Mouse (Mus musculus) intestine, embryonic 16.5 days (tissue): ENCODE measurements around the gene Flna. TPM values are rescaled to one million over a fixed set of nuclear protein-coding genes. Genes with fewer than 3 reads are reported as not detected.

ENCODE experiments used
- ATAC-seq: fragments of 200-750 bp; cut with Nextera tagmentation; 2 replicates; pipeline ENCODE4 v1.8.0; 2017; ENCODE audit warnings: moderate TSS enrichment, moderate library complexity
- H3K27ac ChIP-seq: fragments of 300-500 bp; sonication (generic); 2 replicates; pipeline ENCODE4 v1.5.1; 2014; ENCODE audit warnings: mild to moderate bottlenecking, low read length
- H3K27me3 ChIP-seq: fragments of 300-500 bp; sonication (generic); replicated peaks from 2 replicates; pipeline ENCODE4 v1.6.1; 2014; ENCODE audit warnings: low read length, control low read depth, mixed read lengths; ENCODE audit not compliant: control insufficient read depth, insufficient read depth
- H3K36me3 ChIP-seq: fragments of 300-500 bp; sonication (generic); 2 replicates; pipeline ENCODE4 v1.6.1; 2014; ENCODE audit warnings: low read length, control low read depth; ENCODE audit not compliant: control insufficient read depth, insufficient read depth
- H3K4me1 ChIP-seq: fragments of 300-500 bp; sonication (generic); 2 replicates; pipeline ENCODE4 v1.6.1; 2014; ENCODE audit warnings: low read length, control low read depth, mixed read lengths; ENCODE audit not compliant: control insufficient read depth, insufficient read depth
- H3K4me2 ChIP-seq: fragments of 300-500 bp; sonication (generic); 2 replicates; pipeline ENCODE4 v1.6.1; 2014; ENCODE audit warnings: low read depth, low read length, control low read depth
- H3K4me3 ChIP-seq: fragments of 300-500 bp; sonication (generic); 2 replicates; pipeline ENCODE4 v1.5.1; 2014; ENCODE audit warnings: mild to moderate bottlenecking, low read length
- H3K9ac ChIP-seq: fragments of 300-500 bp; sonication (generic); 2 replicates; pipeline ENCODE4 v1.6.1; 2014; ENCODE audit warnings: low read depth, low read length
- H3K9me3 ChIP-seq: fragments of 300-500 bp; sonication (generic); 2 replicates; pipeline ENCODE4 v1.6.1; 2016; ENCODE audit warnings: low read length, control low read depth; ENCODE audit not compliant: control insufficient read depth
- WGBS: fragments of 180-500 bp; shearing (Covaris S2); extraction: QIAGEN DNeasy Blood & Tissue Kit; methylation state at CpG from one replicate; pipeline ENCODE4 v1.1.7; 2014; 5-methylcytosine and 5-hydroxymethylcytosine counted together
- polyA plus RNA-seq: library from polyadenylated mRNA; unstranded; fragments of >200 nt; fragmentation: Nextera tagmentation; extraction: Ambion mirVana; gene quantifications from 2 replicates; pipeline ENCODE4 v1.2.1, GENCODE M21; 2015

The Flna gene
- 240 and 269 TPM in 2 replicates for polyA plus RNA-seq

DNA sequence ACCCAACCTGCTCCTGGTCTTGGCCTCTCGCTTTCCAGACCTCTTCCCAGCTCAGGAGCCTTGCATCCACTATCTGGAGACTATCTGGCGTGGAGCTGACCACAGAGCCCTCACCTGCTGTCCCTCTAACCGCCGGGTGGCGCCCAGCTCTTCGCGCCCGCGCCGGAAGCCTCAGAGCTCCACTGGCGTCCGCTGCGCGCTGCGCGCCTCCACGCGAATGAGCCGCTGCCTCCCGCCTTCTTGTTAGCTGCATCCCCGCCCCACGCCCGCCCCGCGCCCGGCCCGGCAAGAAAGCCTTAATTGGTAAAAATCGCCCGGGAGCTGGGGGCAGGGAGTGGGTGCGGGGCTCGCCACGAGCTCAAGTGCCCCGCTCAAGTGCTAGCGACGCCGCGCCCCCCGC is at the start of gene Flna:
Gene Flna (minus strand): TSS at position 206 of the 400 bp plus-strand sequence.
- Histone ChIP-seq H3K9ac (peak within 1 kb of the TSS; percentile 70), H3K36me3 (no peaks in the 10 kb centered on the region), H3K9me3 (no peaks in the 10 kb centered on the region), H3K4me1 (peaks cover 3% of the 10 kb centered on the region; the same call in 1 of the 2 replicates), H3K4me2 (peak within 1 kb of the TSS; percentile 65), H3K4me3 (peak within 1 kb of the TSS; percentile 48), H3K27ac (peak within 1 kb of the TSS; percentile 80), H3K27me3 (no peaks in the 10 kb centered on the region)
- WGBS: 20% methylated on average over 38 of the region's 38 CpGs
- ATAC-seq: no peak

DNA sequence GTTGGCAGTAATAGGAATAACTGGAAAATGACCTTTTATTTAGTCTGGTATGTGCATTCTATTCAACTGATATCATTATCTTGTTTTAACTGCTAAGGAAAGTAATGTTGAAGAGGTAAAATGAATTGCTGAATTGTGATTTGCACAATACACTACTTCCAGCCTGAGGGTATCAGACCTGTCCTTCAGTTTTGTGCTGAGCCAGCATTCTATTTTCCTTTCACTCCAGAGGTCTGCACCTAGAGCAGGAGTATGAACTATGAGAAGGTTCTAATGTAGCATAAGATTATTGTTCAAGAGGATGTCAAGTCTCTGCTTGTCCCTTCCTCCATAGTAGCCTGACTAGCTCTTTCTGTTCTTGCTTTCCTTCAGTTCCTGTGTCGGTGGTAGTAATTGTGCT is 48.7 kb upstream of the Flna start:
- H3K4me1 ChIP-seq: no peaks in the 10 kb centered on the region
- ATAC-seq: no peak
- 83% methylated on average over 1 of the region's 1 CpGs for WGBS

GRCm38 (mm10) chrX:74296538-74297448 is 47.2 kb upstream of the Flna start, which contains the start of gene Atp6ap1:
Gene Atp6ap1, plus strand, starts transcription at chrX:74297097.
- 14% methylated on average over 37 of the region's 37 CpGs for WGBS
- peak; percentile 99 for ATAC-seq
- H3K4me2 ChIP-seq: peak within 1 kb of the TSS; percentile 56
- H3K4me3 ChIP-seq: peak within 1 kb of the TSS; percentile 64
- H3K4me1 ChIP-seq: no peaks in the 10 kb centered on the region
- no peaks in the 10 kb centered on the region for H3K27me3 ChIP-seq
- H3K27ac ChIP-seq: peak within 1 kb of the TSS; percentile 33; the same call in 1 of the 2 replicates
- no peaks in the 10 kb centered on the region for H3K9me3 ChIP-seq
- H3K9ac ChIP-seq: peak within 1 kb of the TSS; percentile 75
- H3K36me3 ChIP-seq: 0 out of 2 replicates have a peak, but pooled peaks cover 2% of the 10 kb centered on the region

More for the DNA sequence above, 48.7 kb upstream of the Flna start:
- no peak overlapping the region for H3K4me2 ChIP-seq
- no peak overlapping the region for H3K27ac ChIP-seq
- 0 out of 2 replicates have a peak, but pooled peaks cover 2% of the 10 kb centered on the region for H3K36me3 ChIP-seq
- no peaks in the 10 kb centered on the region for H3K9me3 ChIP-seq
- no peaks in the 10 kb centered on the region for H3K27me3 ChIP-seq
- no peak overlapping the region for H3K9ac ChIP-seq
- H3K4me3 ChIP-seq: no peak overlapping the region

DNA sequence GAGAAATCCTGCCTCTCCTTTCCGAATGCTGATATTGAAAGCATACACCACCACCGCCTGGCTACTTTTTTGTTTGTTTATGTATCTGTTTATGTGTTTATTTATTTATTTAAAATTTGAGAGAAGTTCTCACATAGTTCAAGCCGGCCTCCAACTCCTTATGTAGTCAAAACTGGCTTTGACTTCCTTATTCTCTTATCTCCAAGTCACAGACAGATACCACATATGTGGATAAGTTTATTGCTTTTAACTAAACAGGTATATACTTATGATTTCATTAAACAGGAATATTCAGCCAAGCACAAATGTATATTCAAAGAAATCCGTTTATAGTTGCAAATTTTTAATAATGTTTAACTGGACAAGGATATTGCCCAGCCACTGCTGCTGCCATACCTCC is 43.8 kb upstream of the Flna start:
- no peak overlapping the region for H3K9ac ChIP-seq
- no peak overlapping the region for H3K4me2 ChIP-seq
- H3K36me3 ChIP-seq: no peaks in the 10 kb centered on the region
- H3K27me3 ChIP-seq: no peaks in the 10 kb centered on the region
- no peaks in the 10 kb centered on the region for H3K9me3 ChIP-seq
- ATAC-seq: no peak
- no peaks in the 10 kb centered on the region for H3K4me1 ChIP-seq
- 70% methylated on average over 4 of the region's 4 CpGs for WGBS
- H3K27ac ChIP-seq: no peak overlapping the region
- H3K4me3 ChIP-seq: no peak overlapping the region

DNA sequence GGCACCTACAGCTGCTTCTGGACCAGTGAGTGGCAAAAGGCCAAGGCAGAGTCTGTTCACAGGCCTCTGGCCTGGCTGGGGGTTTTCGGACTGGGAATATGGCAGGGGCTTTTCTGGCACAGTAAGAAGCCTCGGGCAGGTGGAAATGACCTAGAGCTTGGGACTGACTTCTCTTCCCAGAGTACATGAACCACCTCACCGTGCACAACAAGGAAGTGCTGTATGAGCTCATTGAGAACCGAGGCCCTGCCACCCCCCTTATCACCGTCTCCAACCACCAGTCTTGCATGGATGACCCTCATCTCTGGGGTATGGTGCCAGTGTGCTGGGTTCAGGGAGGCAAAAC is 33.4 kb upstream of the Flna start:
- Histone ChIP-seq H3K4me3 (peak overlapping the region; percentile 66), H3K4me2 (peak overlapping the region; percentile 62), H3K27ac (peak overlapping the region; percentile 76), H3K4me1 (peaks cover 2% of the 10 kb centered on the region; the same call in 1 of the 2 replicates), H3K9me3 (no peaks in the 10 kb centered on the region), H3K9ac (peak overlapping the region; percentile 80), H3K27me3 (no peaks in the 10 kb centered on the region), H3K36me3 (no peaks in the 10 kb centered on the region)
- WGBS: 27% methylated on average over 5 of the region's 5 CpGs
- ATAC-seq: peak; percentile 10; the same call in 1 of the 2 replicates

DNA sequence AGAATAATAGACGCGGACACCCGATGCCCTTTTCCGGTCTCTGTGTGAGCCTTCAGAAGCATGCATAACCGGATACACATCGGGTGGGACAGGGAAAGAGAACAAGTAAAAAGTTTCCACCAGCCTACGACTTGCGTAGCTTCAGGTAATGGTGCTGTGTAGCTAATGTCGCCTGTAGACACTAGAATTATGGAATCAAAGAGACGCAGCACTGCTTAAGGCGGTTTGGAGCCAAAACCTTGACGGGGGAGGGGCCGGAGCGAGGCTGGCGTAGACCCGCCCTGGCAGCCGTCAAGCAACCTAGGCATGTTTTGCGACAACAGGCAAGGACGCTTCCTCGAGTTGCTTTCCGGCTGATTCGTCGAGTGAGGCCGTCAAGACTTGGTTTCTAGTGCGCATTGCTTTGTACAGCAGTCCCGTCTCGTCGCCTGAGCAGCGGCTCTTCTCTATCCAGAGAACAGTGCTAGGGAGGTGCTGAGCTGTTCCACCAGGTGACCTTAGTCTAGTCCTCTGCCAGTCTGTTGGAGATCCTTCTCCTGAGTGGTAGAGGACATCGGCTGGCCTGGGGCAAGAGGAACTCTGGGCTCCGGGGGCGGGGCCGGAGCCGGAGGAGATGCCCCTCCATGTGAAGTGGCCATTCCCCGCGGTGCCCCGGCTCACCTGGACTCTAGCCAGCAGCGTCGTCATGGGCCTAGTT is 32.9 kb upstream of the Flna start:
- peak overlapping the region; percentile 88 for H3K27ac ChIP-seq
- H3K4me3 ChIP-seq: peak overlapping the region; percentile 66
- H3K4me2 ChIP-seq: peak overlapping the region; percentile 70
- H3K9ac ChIP-seq: peak overlapping the region; percentile 80
- WGBS: 13% methylated on average over 39 of the region's 39 CpGs
- H3K36me3 ChIP-seq: no peaks in the 10 kb centered on the region
- peak; percentile 58 for ATAC-seq
- peaks cover 2% of the 10 kb centered on the region; the same call in 1 of the 2 replicates for H3K4me1 ChIP-seq
- H3K27me3 ChIP-seq: no peaks in the 10 kb centered on the region
- no peaks in the 10 kb centered on the region for H3K9me3 ChIP-seq

GRCm38 (mm10) chrX:74281732-74282394 is 32.2 kb upstream of the Flna start, which contains the start of the genes Taz and Dnase1l1:
Gene Taz, plus strand, starts transcription at chrX:74281912.
Gene Dnase1l1, minus strand, starts transcription at chrX:74282337.
- Histone ChIP-seq H3K27ac (peak within 1 kb of the TSS; percentile 88), H3K27me3 (no peaks in the 10 kb centered on the region), H3K4me3 (peak within 1 kb of the TSS; percentile 66), H3K4me1 (peaks cover 2% of the 10 kb centered on the region; the same call in 1 of the 2 replicates), H3K36me3 (no peaks in the 10 kb centered on the region), H3K9ac (peak within 1 kb of the TSS; percentile 80), H3K9me3 (no peaks in the 10 kb centered on the region), H3K4me2 (peak within 1 kb of the TSS; percentile 70)
- peak; percentile 97 for ATAC-seq
- 16% methylated on average over 16 of the region's 16 CpGs for WGBS

GRCm38 (mm10) chrX:74281041-74281731 is 31.6 kb upstream of the Flna start:
- H3K4me1 ChIP-seq: peaks cover 2% of the 10 kb centered on the region; the same call in 1 of the 2 replicates
- peak overlapping the region; percentile 70 for H3K4me2 ChIP-seq
- H3K9me3 ChIP-seq: no peaks in the 10 kb centered on the region
- WGBS: 17% methylated on average over 14 of the region's 14 CpGs
- peak overlapping the region; percentile 88 for H3K27ac ChIP-seq
- H3K36me3 ChIP-seq: no peaks in the 10 kb centered on the region
- peak; percentile 12 for ATAC-seq
- H3K27me3 ChIP-seq: no peaks in the 10 kb centered on the region
- H3K4me3 ChIP-seq: peak overlapping the region; percentile 66
- H3K9ac ChIP-seq: peak overlapping the region; percentile 80
